Mouse (Mus musculus) CD4-positive, CD25-positive, alpha-beta regulatory T cell, adult 2 months (primary cell): Measurements from ENCODE around the gene Fam185a.
A peak's percentile ranks its signal among the peaks of the same experiment; 100 is the strongest.

Source experiments
- DNase-seq: peaks from one replicate; pipeline ENCODE4 v3.0.0-alpha.2; 2012; ENCODE audit warnings: low read depth, low spot score

The Fam185a gene

GRCm38 (mm10) chr5:21424614-21425602 is at the start of gene Fam185a, which contains the start of gene Ccdc146:
Gene Fam185a, plus strand, starts transcription at chr5:21424958.
Gene Ccdc146, minus strand, starts transcription at chr5:21424677.
- peak; percentile 97 for DNase-seq

DNA sequence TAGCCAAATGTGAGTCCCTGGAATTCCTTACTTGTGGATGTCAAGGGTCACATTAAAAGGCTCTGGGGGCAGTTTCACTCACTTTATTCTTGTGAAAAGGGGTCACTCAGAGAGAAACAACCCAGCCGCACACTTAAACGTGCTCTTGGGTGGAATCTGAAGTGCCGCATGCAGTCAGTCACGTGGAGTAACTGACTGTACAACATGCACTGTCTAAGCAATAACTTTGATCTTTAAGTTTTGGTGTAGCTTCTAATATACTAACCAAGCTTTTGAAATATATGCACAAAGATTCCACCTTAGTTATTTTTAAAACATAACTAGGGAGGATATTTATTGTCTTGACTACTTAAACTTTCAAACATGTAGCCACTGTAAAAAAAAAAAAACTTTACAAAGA is 47.8 kb upstream of the Fam185a start:
- DNase-seq = no peak

- DNase-seq = peak; percentile 36
These were observed 46.4 kb upstream of the Fam185a start for GRCm38 (mm10) chr5:21378397-21378796.

DNA sequence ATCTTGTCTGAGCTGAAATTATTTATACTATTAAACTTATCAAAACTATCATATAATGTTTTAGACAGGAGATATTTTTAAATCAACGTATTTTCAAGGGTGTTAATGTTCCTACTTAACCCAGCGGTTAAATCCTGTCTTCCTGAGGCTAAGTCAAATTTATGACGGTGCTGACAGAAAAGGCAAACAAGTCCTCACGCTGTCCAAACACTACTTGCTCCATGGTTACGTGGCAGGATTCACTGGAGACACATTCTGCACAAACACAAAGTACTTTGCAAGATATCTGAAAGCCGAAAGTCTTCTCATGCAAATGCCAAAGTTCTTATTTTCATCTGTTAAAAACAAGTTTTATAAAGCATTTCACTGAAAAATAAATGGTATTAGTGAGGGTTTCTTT is 42.8 kb upstream of the Fam185a start:
- DNase-seq = no peak

DNA sequence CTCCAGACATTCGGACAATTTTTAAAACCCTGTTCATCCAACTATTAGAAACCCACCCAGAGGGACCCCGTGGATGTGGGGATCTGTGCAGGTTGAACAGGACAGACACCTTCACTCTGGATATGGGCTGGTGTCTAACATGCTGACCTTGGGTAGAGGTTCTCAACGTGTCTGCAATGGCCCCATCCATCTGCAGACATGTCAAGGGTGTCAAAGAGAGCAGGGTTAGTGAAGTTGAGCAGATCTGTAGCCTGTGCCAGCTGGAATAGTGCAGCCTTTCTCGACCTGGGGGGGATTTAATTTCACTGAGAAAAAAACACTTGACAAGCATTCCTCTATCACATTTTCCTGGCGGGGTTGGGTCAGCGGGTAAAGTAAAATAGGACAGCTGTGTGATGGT is 42.1 kb upstream of the Fam185a start:
- DNase-seq = no peak

GRCm38 (mm10) chr5:21383392-21384251 is 41.1 kb upstream of the Fam185a start:
- DNase-seq = no peak

DNA sequence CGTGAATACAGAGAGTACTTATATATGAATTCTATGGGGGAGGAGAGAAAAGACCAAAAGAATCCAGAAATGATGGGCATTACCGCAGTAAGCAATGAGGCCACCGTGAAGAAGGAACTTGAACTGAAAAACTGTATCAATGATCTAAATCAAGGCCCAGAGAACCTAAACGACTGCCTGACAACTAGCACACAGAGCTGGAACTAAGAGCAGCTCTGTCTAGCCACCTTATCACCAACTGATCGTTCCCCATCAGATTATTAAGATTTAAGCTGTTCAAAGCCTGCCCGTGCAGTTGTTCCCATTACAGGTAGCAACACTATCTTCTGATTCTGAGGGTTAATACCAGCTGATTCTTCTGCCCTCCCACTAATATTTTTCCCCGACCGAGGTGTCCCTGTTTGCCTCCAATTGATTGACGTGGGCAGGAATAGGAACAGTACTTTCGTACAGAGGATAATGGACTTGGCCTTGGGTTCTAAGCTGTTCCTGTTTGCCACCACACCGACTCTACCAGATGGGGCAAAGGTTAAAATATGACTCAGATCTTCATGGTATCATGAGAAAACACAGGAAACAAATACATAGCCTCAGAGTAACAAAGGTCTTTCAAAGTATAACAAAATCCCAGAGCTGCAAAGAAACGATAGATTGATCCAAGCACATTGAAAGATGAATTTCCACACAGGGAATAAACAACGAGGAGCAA is 40.4 kb upstream of the Fam185a start:
- DNase-seq = no peak

- peak; percentile 52 for DNase-seq
These were observed 39.8 kb upstream of the Fam185a start for GRCm38 (mm10) chr5:21384976-21385375.

DNA sequence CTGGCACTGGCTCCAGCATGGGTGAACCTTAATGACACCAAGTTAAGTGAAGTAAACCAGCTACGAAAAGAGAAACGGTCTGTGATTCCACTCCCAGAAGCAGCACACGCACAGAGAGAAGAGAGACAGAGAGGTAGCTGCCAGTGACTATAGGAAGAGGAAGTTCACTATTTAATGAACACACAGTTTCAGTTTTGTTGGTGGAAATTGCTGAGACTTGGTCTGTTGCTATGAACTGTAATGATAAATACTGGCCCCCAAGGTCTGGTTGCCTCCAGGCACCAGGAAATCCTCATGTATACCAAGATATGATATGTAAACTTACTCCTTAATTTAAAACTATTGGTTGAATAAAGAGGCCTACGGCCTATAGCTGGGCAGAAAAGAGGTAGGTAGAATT is 38.3 kb upstream of the Fam185a start:
- no peak for DNase-seq

DNA sequence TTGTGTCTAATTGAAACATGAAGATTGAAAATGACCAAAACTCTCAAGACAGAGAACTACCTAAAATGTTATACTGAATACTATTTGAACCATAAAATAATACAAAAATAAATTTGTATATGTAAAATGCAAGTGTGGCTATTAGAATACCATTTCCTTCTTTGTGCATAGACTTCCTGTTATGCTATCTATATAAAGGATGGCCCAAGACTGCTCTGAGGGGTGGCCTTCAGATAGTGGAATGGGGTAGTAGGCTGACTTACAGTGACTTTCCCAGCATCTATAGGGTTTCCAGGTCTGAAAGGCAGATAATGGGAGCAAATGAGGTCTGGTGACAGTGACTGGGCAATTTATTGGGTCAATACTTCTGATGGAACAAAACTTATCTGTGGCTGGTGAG is 37.4 kb upstream of the Fam185a start:
- DNase-seq = no peak

DNA sequence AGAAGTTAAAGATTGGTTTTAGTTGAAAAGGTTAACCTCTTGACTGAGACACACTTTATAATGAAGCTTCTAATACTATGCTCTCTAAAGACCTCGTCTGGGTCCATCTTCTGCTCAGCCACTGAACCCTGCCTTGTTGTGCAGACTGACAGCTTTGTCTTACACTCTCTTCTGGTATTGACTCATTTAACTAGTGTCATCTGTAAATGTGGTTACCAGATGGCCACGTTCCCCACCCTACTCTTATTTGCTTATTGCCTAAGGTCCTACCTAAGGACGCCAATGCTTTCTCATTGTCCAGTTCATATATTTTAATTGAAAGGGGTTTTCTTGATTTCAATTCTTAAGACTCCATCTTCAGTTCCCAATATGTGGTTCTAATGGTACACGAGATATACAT is 35.9 kb upstream of the Fam185a start:
- no peak for DNase-seq

GRCm38 (mm10) chr5:21391616-21392384 is 33.0 kb upstream of the Fam185a start:
- no peak for DNase-seq

- DNase-seq = no peak
These were observed 30.2 kb upstream of the Fam185a start for GRCm38 (mm10) chr5:21394562-21394961.

GRCm38 (mm10) chr5:21395205-21395840 is 29.4 kb upstream of the Fam185a start:
- DNase-seq = no peak

DNA sequence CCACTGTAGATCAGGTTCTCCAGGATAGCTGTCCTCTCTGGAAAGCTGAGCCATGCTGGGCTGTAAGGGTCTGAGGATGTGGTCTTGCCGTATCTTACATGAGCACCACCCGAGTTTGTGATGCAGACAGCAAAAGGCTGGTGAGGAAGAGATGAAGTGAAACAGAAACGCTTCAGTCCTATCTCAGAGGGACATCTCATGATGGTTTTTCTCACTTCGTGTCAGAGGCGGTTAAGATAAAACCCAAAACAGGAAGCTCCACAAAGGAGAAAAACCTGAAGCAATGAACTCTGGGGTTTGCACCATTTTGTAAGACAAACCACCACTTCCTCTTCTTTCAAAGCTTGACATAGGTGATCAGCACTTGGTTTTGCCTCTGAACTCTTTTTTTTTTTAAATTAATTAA is 13.5 kb upstream of the Fam185a start:
- DNase-seq = peak; percentile 90

DNA sequence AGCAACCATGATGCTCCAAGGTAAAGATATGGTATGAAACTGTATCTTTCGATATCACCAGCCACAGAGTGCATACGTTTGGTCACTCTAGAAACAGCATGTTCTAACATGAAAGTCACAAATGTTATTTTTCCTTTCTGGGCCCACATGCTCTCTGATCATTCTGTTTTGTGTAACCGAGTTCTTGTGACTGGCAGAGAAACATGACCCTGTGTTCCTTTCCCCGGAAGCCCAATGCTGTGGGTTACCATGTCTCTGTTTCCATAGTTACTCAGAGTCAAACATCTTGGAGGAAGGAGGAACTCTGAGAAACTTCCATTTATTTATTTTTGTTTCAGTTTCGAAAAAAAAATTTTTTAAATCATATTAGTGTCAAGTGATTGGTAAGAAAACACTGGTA is 12.7 kb upstream of the Fam185a start:
- DNase-seq = peak; percentile 76

- DNase-seq = no peak
These were observed 11.4 kb upstream of the Fam185a start for GRCm38 (mm10) chr5:21413322-21413721.

DNA sequence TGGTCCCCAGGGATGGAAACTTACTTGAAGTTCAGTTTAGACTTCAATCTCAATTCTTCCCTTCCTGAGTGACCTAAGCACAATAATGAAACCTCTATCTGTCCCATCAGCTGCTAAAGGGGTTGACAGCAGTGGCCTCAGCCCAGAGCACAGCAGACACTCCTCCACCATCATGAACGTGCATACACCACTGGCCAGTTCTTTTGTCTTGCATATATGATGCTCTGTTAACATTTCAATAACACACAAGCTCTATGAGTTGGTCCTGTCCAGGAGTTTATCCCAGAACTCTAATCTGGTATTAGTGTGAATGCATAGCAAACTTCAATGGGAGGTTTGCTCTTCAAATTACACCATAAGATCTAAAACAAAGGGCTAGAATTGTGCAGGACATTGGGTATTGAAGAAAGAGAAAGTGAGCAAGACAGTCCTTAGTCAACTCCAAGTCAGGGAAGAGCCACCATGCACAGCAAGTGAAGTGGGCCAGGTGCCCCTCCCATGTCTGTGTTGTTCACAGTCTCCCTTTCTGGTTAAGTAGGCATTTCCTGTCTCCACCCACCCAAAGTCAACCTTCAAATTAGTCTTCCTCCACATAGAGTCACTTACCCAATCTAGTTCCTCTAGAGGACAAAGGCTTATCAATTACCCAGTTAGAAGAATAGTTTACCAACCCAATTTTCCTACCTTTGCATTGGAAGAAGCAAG is 10.5 kb upstream of the Fam185a start:
- DNase-seq = peak; percentile 65

- DNase-seq = no peak
These were observed 6.1 kb upstream of the Fam185a start for GRCm38 (mm10) chr5:21418613-21419012.

- peak; percentile 79 for DNase-seq
These were observed 4.1 kb upstream of the Fam185a start for GRCm38 (mm10) chr5:21420609-21421008.
